Mouse (Mus musculus): ENCODE data around the gene Neurl2. TPM values are rescaled to one million over a fixed set of nuclear protein-coding genes. Genes with fewer than 3 reads are reported as not detected.
A peak's percentile ranks its signal among the peaks of the same experiment; 100 is the strongest.
"Not testable (repeated sequence)": the region's sequence is repeated elsewhere in the genome, so short reads cannot be mapped to it uniquely, and the experiment has no call there.

The Neurl2 gene
- polyA plus RNA-seq, 1 experiment, result 5.4 TPM

GRCm38 (mm10) chr2:164803921-164804313 lies 29.3 kb downstream of the Neurl2 start:
- Histone ChIP-seq H3K4me1 (peaks cover 59% of the 10 kb centered on the region), H3K36me3 (replicated peaks; ENCODE audit: low read length) (peaks cover 54% of the 10 kb centered on the region), H3K27me3 (replicated peaks) (no peaks in the 10 kb centered on the region), H3K4me3 (replicated peaks) (peak overlapping the region; percentile 98), H3K9me3 (no peaks in the 10 kb centered on the region)
- TF ChIP-seq FLI1 (IDR thresholded peaks at IDR 0.05; ENCODE audit: low read length) (no peak), GATA1 (IDR thresholded peaks at IDR 0.05; ENCODE audit: borderline replicate concordance, low read length) (no peak)

DNA sequence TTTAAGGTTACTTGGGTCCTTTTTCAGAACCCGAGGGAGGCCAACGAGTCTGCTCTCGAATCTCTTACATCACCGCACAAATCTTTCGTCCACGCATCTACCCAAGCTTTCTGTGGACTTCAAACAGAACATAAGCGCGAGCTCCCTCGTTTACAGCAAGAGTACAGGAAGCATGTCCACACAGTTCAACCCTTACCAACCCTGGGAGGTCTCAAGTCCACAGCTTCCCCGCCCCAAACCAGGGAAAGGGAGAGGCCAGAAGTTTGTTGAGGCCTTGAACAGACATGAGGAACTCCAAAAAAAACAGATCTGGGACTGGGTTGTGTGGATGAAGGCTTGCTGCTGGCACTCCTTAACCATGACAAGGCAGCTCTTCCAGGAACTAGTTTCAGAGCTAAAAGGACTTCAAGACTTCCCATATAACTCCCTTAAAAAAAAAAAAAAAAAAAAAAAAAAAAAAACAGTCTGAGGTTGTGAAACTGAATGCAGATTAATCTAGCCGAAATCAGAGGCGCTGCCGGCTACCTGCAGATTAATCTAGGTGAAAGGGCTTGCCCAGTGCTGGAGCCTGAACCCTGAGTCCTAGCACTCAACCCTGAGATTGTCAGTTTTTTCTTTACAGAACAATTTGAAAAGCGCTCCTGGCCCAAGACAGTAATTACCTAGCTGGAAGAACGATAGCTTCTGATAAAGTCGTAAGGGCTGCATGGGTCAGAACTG lies 29.9 kb downstream of the Neurl2 start:
- peak overlapping the region; percentile 98 for H3K4me3 ChIP-seq (replicated peaks)
- TF ChIP-seq GATA1 (IDR thresholded peaks at IDR 0.05; ENCODE audit: borderline replicate concordance, low read length), result no peak
- no peaks in the 10 kb centered on the region for H3K9me3 ChIP-seq
- peaks cover 49% of the 10 kb centered on the region for H3K36me3 ChIP-seq (replicated peaks; ENCODE audit: low read length)
- H3K27me3 ChIP-seq (replicated peaks), result no peaks in the 10 kb centered on the region
- peaks cover 59% of the 10 kb centered on the region for H3K4me1 ChIP-seq

GRCm38 (mm10) chr2:164800252-164801004 lies 32.8 kb downstream of the Neurl2 start:
- Histone ChIP-seq H3K27me3 (replicated peaks) (no peaks in the 10 kb centered on the region), H3K9me3 (no peaks in the 10 kb centered on the region), H3K36me3 (replicated peaks; ENCODE audit: low read length) (peaks cover 71% of the 10 kb centered on the region), H3K4me3 (replicated peaks) (no peak overlapping the region), H3K4me1 (peaks cover 36% of the 10 kb centered on the region)
- TF ChIP-seq GATA1 (IDR thresholded peaks at IDR 0.05; ENCODE audit: borderline replicate concordance, low read length) (no peak), FLI1 (IDR thresholded peaks at IDR 0.05; ENCODE audit: low read length) (no peak)

DNA sequence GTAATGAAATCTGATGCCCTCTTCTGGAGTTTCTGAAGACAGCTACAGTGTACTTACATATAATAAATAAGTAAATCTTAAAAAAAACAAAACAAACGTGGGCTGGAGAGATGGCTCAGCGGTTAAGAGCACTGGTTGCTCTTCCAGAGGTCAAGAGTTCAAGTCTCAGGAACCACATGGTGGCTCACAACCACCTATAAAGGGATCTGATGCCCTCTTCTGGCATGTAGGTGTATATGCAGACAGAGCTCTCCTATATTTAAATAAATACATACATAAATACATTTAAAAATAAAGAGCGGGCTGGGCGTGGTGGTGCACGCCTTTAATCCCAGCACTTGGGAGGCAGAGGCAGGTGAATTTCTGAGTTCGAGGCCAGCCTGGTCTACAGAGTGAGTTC lies 34.7 kb downstream of the Neurl2 start:
- peaks cover 36% of the 10 kb centered on the region for H3K4me1 ChIP-seq
- H3K4me3 ChIP-seq (replicated peaks); H3K9me3 ChIP-seq; H3K27me3 ChIP-seq (replicated peaks): not testable (repeated sequence)
- peaks cover 88% of the 10 kb centered on the region for H3K36me3 ChIP-seq (replicated peaks; ENCODE audit: low read length)

DNA sequence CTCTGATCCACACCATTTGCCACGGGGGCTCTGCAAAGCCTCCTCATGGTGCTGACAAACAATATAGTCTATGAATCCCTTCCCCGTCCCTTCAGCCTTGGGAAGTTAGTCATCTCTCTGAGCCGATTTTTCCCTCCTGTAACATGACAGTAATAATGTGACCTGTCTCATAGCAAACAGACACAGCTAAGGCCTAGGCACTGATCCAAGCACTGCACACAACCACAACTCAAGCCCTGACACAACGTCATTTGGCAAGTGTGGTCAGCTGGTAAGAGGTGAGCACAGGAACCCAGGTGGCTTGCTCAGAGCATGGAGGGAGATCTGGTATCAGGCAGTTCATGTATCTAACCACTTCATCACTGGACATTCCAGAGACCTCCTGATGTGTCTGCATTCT lies 37.4 kb downstream of the Neurl2 start:
- Histone ChIP-seq H3K4me1 (peaks cover 13% of the 10 kb centered on the region), H3K9me3 (no peaks in the 10 kb centered on the region), H3K36me3 (replicated peaks; ENCODE audit: low read length) (peaks cover 91% of the 10 kb centered on the region), H3K27me3 (replicated peaks) (no peaks in the 10 kb centered on the region), H3K4me3 (replicated peaks) (no peak overlapping the region)
- TF ChIP-seq GATA1 (IDR thresholded peaks at IDR 0.05; ENCODE audit: borderline replicate concordance, low read length) (no peak), FLI1 (IDR thresholded peaks at IDR 0.05; ENCODE audit: low read length) (no peak)

GRCm38 (mm10) chr2:164794293-164794692 lies 39.0 kb downstream of the Neurl2 start:
- Histone ChIP-seq H3K27me3 (replicated peaks) (no peaks in the 10 kb centered on the region), H3K4me1 (peaks cover 9% of the 10 kb centered on the region), H3K4me3 (replicated peaks) (no peak overlapping the region), H3K36me3 (replicated peaks; ENCODE audit: low read length) (peaks cover 90% of the 10 kb centered on the region), H3K9me3 (no peaks in the 10 kb centered on the region)
- TF ChIP-seq FLI1 (IDR thresholded peaks at IDR 0.05; ENCODE audit: low read length) (no peak), GATA1 (IDR thresholded peaks at IDR 0.05; ENCODE audit: borderline replicate concordance, low read length) (no peak)

GRCm38 (mm10) chr2:164793772-164794171 lies 39.5 kb downstream of the Neurl2 start:
- no peak for TF ChIP-seq GATA1 (IDR thresholded peaks at IDR 0.05; ENCODE audit: borderline replicate concordance, low read length)
- TF ChIP-seq FLI1 (IDR thresholded peaks at IDR 0.05; ENCODE audit: low read length), result no peak
- peaks cover 90% of the 10 kb centered on the region for H3K36me3 ChIP-seq (replicated peaks; ENCODE audit: low read length)
- peaks cover 13% of the 10 kb centered on the region for H3K4me1 ChIP-seq

DNA sequence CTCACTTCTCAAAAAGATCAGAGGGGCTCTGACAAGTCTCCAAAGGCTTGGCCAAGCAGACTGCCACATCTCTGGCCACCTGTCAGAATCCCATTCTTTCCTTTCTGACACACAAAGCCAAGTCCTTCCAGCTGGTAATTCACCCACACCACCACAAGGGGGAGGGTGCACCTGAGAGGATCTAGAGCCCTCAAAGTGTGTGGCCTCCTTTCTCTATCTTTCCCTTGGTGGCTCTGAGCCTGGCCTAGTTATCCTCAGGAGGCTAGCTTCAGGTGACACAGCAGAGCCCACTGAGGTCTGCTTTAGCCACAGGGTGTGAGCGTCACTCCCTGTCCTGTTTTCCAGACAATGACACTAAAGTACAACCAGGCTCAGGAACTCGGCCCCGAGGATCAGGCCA lies 40.0 kb downstream of the Neurl2 start:
- peaks cover 19% of the 10 kb centered on the region for H3K4me1 ChIP-seq
- H3K4me3 ChIP-seq (replicated peaks), result no peak overlapping the region
- H3K36me3 ChIP-seq (replicated peaks; ENCODE audit: low read length), result peaks cover 94% of the 10 kb centered on the region
- no peaks in the 10 kb centered on the region for H3K9me3 ChIP-seq
- TF ChIP-seq GATA1 (IDR thresholded peaks at IDR 0.05; ENCODE audit: borderline replicate concordance, low read length) (no peak), FLI1 (IDR thresholded peaks at IDR 0.05; ENCODE audit: low read length) (no peak)
- H3K27me3 ChIP-seq (replicated peaks), result no peaks in the 10 kb centered on the region

More at GRCm38 (mm10) chr2:164793772-164794171, 39.5 kb downstream of the Neurl2 start:
- Histone ChIP-seq H3K9me3 (no peaks in the 10 kb centered on the region), H3K27me3 (replicated peaks) (no peaks in the 10 kb centered on the region), H3K4me3 (replicated peaks) (no peak overlapping the region)

DNA sequence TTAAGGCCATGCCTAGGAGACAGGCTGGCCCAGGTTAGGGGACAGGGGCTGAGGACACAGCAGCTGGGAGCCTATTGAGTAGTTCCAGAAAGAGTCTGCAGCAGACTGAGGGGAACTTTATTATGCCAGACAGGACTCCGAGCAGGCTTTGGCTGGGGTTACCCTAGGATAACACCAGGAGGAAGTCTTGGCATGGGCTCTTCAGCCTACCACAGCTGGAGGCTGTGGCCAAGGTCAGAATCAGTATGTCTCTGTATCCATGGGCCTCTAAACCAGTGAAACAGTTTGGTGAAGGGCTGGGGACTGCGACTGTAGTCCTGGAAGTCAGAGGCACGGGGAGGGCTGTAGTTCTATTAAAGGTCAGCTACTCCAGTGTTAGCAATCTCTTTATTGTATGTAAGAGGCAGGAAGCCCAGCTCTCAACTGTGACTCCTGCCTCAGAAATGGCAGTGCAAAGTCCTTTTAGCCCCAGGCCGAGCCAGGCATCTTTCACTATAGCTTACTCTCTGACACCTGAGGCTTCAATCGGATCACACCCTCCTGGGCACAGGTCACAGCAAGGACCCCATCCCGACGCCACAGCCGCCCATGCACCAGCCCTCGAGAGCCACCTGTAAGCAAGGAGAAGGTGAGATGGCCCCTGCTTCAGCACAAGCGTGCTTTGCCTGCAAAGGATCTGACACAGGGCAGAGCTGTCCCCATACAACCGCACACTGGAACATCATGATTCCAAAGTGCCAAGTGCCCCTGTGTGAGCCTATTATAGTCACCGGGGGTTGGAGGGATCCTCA lies 40.7 kb downstream of the Neurl2 start:
- no peaks in the 10 kb centered on the region for H3K9me3 ChIP-seq
- peaks cover 89% of the 10 kb centered on the region for H3K36me3 ChIP-seq (replicated peaks; ENCODE audit: low read length)
- TF ChIP-seq FLI1 (IDR thresholded peaks at IDR 0.05; ENCODE audit: low read length), result no peak
- TF ChIP-seq GATA1 (IDR thresholded peaks at IDR 0.05; ENCODE audit: borderline replicate concordance, low read length), result no peak
- H3K27me3 ChIP-seq (replicated peaks), result no peaks in the 10 kb centered on the region
- peaks cover 19% of the 10 kb centered on the region for H3K4me1 ChIP-seq
- no peak overlapping the region for H3K4me3 ChIP-seq (replicated peaks)

- H3K9me3 ChIP-seq, result no peaks in the 10 kb centered on the region
- H3K27me3 ChIP-seq (replicated peaks), result no peaks in the 10 kb centered on the region
- TF ChIP-seq FLI1 (IDR thresholded peaks at IDR 0.05; ENCODE audit: low read length) (no peak), GATA1 (IDR thresholded peaks at IDR 0.05; ENCODE audit: borderline replicate concordance, low read length) (no peak)
- H3K36me3 ChIP-seq (replicated peaks; ENCODE audit: low read length), result peaks cover 83% of the 10 kb centered on the region
- H3K4me1 ChIP-seq, result peaks cover 23% of the 10 kb centered on the region
- no peak overlapping the region for H3K4me3 ChIP-seq (replicated peaks)
Measured at GRCm38 (mm10) chr2:164791841-164792261, 41.4 kb downstream of the Neurl2 start.
